Comparison of ENCODE assay signal across 8 mouse cellular contexts in the genomic region with DNA sequence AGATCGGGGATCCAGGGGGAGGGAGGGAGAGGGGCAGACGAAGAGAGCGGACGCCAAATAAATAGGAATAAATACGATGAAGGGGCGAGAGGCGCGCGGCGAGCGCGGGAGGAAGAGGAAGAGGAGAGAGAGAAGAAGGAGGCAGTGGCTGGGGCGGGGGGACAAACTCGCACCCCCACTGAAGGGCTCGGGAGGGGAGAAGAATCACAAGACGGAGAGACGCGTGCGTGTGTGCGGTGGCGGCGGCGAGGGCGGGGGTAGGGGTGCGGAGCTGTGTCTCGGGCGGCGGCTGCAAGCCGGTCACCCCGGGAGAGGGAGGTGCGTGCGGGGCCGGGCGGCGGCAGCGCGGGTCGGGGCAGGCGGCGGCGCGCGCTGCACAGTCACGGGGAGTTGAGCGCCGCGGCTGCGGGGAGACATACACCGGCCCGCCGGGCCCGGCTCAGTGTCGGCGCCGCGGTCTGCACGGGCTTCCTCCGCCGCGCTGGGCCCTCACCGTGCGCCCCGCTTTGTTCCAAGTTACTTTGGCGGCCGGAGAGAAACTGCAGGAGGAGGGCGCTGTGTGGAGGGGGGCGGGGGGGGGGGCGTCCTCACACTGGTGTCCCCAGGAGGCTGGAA. TPM values are rescaled to one million over a fixed set of nuclear protein-coding genes. Genes with fewer than 3 reads are reported as not detected.
A peak's percentile ranks its signal among the peaks of the same experiment; 100 is the strongest.
DNase-seq lines count a peak whose midpoint lies in the region; ATAC-seq and TF ChIP-seq lines count a peak whose summit lies in the region.

Gene Efna5, minus strand, starts transcription at position 142 of the 615 bp plus-strand sequence.

- peaks cover 39% of the 10 kb centered on the region for H3K27me3 ChIP-seq in spleen, adult 2 months (ENCODE audit: control insufficient read depth, insufficient read depth, low read length)
- H3K27me3 ChIP-seq in intestine, postnatal 0 days (replicated peaks; ENCODE audit: control insufficient read depth, insufficient read depth, low read length), result peaks cover 34% of the 10 kb centered on the region
- H3K27me3 ChIP-seq in liver, embryonic 12.5 days (replicated peaks), result peaks cover 67% of the 10 kb centered on the region

- no peak for DNase-seq in spleen, adult 2 months (ENCODE audit: low read depth in 1 of 2, low spot score in 2 of 2)
- no peak for DNase-seq in spleen, postnatal 14 days (ENCODE audit: low spot score in 2 of 2)
- peak; percentile 60 for DNase-seq in embryo, embryonic 10.5 days (ENCODE audit: low spot score)
- DNase-seq in heart, adult 11 months, result peak; percentile 94
- DNase-seq in ovary, postnatal 36 days (ENCODE audit: low spot score), result peak; percentile 43

- peaks cover 12% of the 10 kb centered on the region for H3K4me1 ChIP-seq in spleen, adult 2 months (ENCODE audit: control insufficient read depth, insufficient read depth, insufficient read length)
- H3K4me1 ChIP-seq in intestine, postnatal 0 days (replicated peaks; ENCODE audit: control insufficient read depth, insufficient read depth, low read length), result no peaks in the 10 kb centered on the region
- H3K4me1 ChIP-seq in liver, embryonic 12.5 days, result peaks cover 16% of the 10 kb centered on the region; the same call in 1 of the 2 replicates

- H3K4me2 ChIP-seq in intestine, postnatal 0 days (replicated peaks; ENCODE audit: low read depth), result peak within 1 kb of the TSS; percentile 98
- peak within 1 kb of the TSS; percentile 69 for H3K4me2 ChIP-seq in liver, embryonic 12.5 days

- WGBS in spleen, adult 2 months, result under 1% methylated on average over 46 of the region's 68 CpGs
- WGBS in intestine, postnatal 0 days, result under 1% methylated on average over 35 of the region's 68 CpGs
- 2% methylated on average over 45 of the region's 68 CpGs for WGBS in liver, embryonic 12.5 days (ENCODE audit: insufficient replicate concordance)

- TF ChIP-seq POLR2A in spleen, adult 2 months (IDR thresholded peaks at IDR 0.05; ENCODE audit: low read depth, low read length), result no peak

- no peaks in the 10 kb centered on the region for H3K9me3 ChIP-seq in intestine, postnatal 0 days (ENCODE audit: control insufficient read depth)
- H3K9me3 ChIP-seq in liver, embryonic 12.5 days (replicated peaks), result no peaks in the 10 kb centered on the region

- H3K36me3 ChIP-seq in spleen, adult 2 months (ENCODE audit: control insufficient read depth, insufficient read depth, low read length), result no peaks in the 10 kb centered on the region
- H3K36me3 ChIP-seq in intestine, postnatal 0 days (ENCODE audit: control insufficient read depth, insufficient read depth), result no peaks in the 10 kb centered on the region
- H3K36me3 ChIP-seq in liver, embryonic 12.5 days, result no peaks in the 10 kb centered on the region

- TF ChIP-seq CTCF in spleen, adult 2 months (IDR thresholded peaks at IDR 0.05; ENCODE audit: extremely low read depth, insufficient read depth, insufficient read length, insufficient replicate concordance), result no peak
- TF ChIP-seq CTCF in intestine, postnatal 0 days (IDR thresholded peaks at IDR 0.05; ENCODE audit: low read depth), result no peak

- peak within 1 kb of the TSS; percentile 58 for H3K4me3 ChIP-seq in spleen, adult 2 months (ENCODE audit: extremely low read depth, insufficient read depth, insufficient read length)
- H3K4me3 ChIP-seq in intestine, postnatal 0 days (ENCODE audit: low read depth, low read length), result peak within 1 kb of the TSS; percentile 76
- H3K4me3 ChIP-seq in liver, embryonic 12.5 days, result peak within 1 kb of the TSS; percentile 57

- H3K9ac ChIP-seq in intestine, postnatal 0 days (ENCODE audit: low read depth, low read length), result peak within 1 kb of the TSS; percentile 54
- H3K9ac ChIP-seq in liver, embryonic 12.5 days, result peak within 1 kb of the TSS; percentile 53

- no peak within 1 kb of the TSS for H3K27ac ChIP-seq in spleen, adult 2 months (ENCODE audit: insufficient read depth, low read length)
- H3K27ac ChIP-seq in intestine, postnatal 0 days (ENCODE audit: low read depth, low read length), result peak within 1 kb of the TSS; percentile 69
- peak within 1 kb of the TSS; percentile 40 for H3K27ac ChIP-seq in liver, embryonic 12.5 days

- peak; percentile 24; the same call in 1 of the 2 replicates for ATAC-seq in intestine, postnatal 0 days
- no peak for ATAC-seq in liver, embryonic 12.5 days
- no peak for ATAC-seq in megakaryocyte-erythroid progenitor cell, adult 5-6 weeks (replicated peaks; ENCODE audit: low FRiP score, low TSS enrichment, poor library complexity, severe bottlenecking)

RNA-seq across cellular contexts. Expression of gene Efna5, which starts in this region (rescaled TPM):
- 0.12 and 0.30 TPM in 2 replicates for polyA plus RNA-seq in spleen, adult 2 months (2012; rRNA removed)
- 8.6 and 10.5 TPM in 2 replicates for polyA plus RNA-seq in intestine, postnatal 0 days (2015; fragmentation: Nextera tagmentation; extraction: Ambion mirVana)
- 4.4 and 5.1 TPM in 2 replicates for polyA plus RNA-seq in liver, embryonic 12.5 days (2016; fragmentation: Nextera tagmentation; extraction: Ambion mirVana)
- not detected in 2 replicates for total RNA-seq in megakaryocyte-erythroid progenitor cell, adult 5-6 weeks (2014; fragmentation: Nextera tagmentation)
- not detected in 2 replicates for total RNA-seq in megakaryocyte-erythroid progenitor cell, adult 5-6 weeks (2017)

Comparison
In these comparisons a context has a peak if more than half of its experiments do, and no peak if none do; other contexts are left out.
1. DNase-seq: peak in embryo, embryonic 10.5 days (single experiment), heart, adult 11 months (single experiment) and ovary, postnatal 36 days (single experiment); none in spleen, adult 2 months (0 of 2) and spleen, postnatal 14 days (0 of 2).
2. Peak in every context shown above with its lines, with median percentiles within 50 percentile points of each other: H3K4me3 ChIP-seq.